Mouse (Mus musculus): ENCODE results near the gene Metap1. TPM values are rescaled to one million over a fixed set of nuclear protein-coding genes. Genes with fewer than 3 reads are reported as not detected.

Metap1 gene
- total and polyA plus RNA-seq, 2 experiments from 2014 or later = 49.8 to 50.7 TPM

- Histone ChIP-seq H3K9me3 (ENCODE audit: low read length) (no peaks in the 10 kb centered on the region), H3K4me2 (ENCODE audit: low read depth, low read length, poor library complexity, severe bottlenecking) (no peak overlapping the region), H3K27me3 (ENCODE audit: insufficient read depth, low read length) (no peaks in the 10 kb centered on the region), H3K4me3 (ENCODE audit: low read depth, low read length) (no peak overlapping the region), H3K9ac (replicated peaks; ENCODE audit: low read length, poor library complexity, severe bottlenecking) (no peak overlapping the region), H3K36me3 (ENCODE audit: insufficient read depth, low read length) (peaks cover 52% of the 10 kb centered on the region), H3K4me1 (ENCODE audit: insufficient read depth, low read length) (no peaks in the 10 kb centered on the region), H3K27ac (ENCODE audit: low read depth, low read length) (no peak overlapping the region)
- 97% methylated on average over 1 of the region's 1 CpGs for WGBS
- no peak for ATAC-seq (ENCODE audit: low FRiP score)
- TF ChIP-seq CTCF (IDR thresholded peaks at IDR 0.05) = no peak
- DNase-seq (ENCODE audit: low spot score) = no peak
Measured at GRCm38 (mm10) chr3:138454234-138454633, 35.1 kb downstream of the Metap1 start.

GRCm38 (mm10) chr3:138452169-138452568, 37.1 kb downstream of the Metap1 start:
- no peak overlapping the region for H3K4me3 ChIP-seq (ENCODE audit: low read depth, low read length)
- H3K27me3 ChIP-seq (ENCODE audit: insufficient read depth, low read length) = no peaks in the 10 kb centered on the region
- H3K36me3 ChIP-seq (ENCODE audit: insufficient read depth, low read length) = peaks cover 63% of the 10 kb centered on the region
- ATAC-seq (ENCODE audit: low FRiP score) (no peak), DNase-seq (ENCODE audit: low spot score) (no peak)
- no peak overlapping the region for H3K4me2 ChIP-seq (ENCODE audit: low read depth, low read length, poor library complexity, severe bottlenecking)
- 94% methylated on average over 10 of the region's 10 CpGs for WGBS
- H3K9me3 ChIP-seq (ENCODE audit: low read length) = no peaks in the 10 kb centered on the region
- H3K4me1 ChIP-seq (ENCODE audit: insufficient read depth, low read length) = no peaks in the 10 kb centered on the region
- TF ChIP-seq CTCF (IDR thresholded peaks at IDR 0.05) = no peak
- no peak overlapping the region for H3K9ac ChIP-seq (replicated peaks; ENCODE audit: low read length, poor library complexity, severe bottlenecking)
- H3K27ac ChIP-seq (ENCODE audit: low read depth, low read length) = no peak overlapping the region

GRCm38 (mm10) chr3:138448077-138448860, 41.0 kb downstream of the Metap1 start:
- TF ChIP-seq CTCF (IDR thresholded peaks at IDR 0.05) = no peak
- Histone ChIP-seq H3K27me3 (ENCODE audit: insufficient read depth, low read length) (no peaks in the 10 kb centered on the region), H3K4me2 (ENCODE audit: low read depth, low read length, poor library complexity, severe bottlenecking) (no peak overlapping the region), H3K9ac (replicated peaks; ENCODE audit: low read length, poor library complexity, severe bottlenecking) (no peak overlapping the region), H3K9me3 (ENCODE audit: low read length) (no peaks in the 10 kb centered on the region), H3K36me3 (ENCODE audit: insufficient read depth, low read length) (peaks cover 51% of the 10 kb centered on the region), H3K4me1 (ENCODE audit: insufficient read depth, low read length) (peaks cover 6% of the 10 kb centered on the region; the same call in 1 of the 2 replicates), H3K27ac (ENCODE audit: low read depth, low read length) (no peak overlapping the region), H3K4me3 (ENCODE audit: low read depth, low read length) (no peak overlapping the region)
- ATAC-seq (ENCODE audit: low FRiP score) (no peak), DNase-seq (ENCODE audit: low spot score) (no peak)
- 80% methylated on average over 12 of the region's 12 CpGs for WGBS

GRCm38 (mm10) chr3:138443465-138443771, 45.9 kb downstream of the Metap1 start:
- H3K9ac ChIP-seq (replicated peaks; ENCODE audit: low read length, poor library complexity, severe bottlenecking) = peak overlapping the region; percentile 73
- peak overlapping the region; percentile 82 for H3K4me2 ChIP-seq (ENCODE audit: low read depth, low read length, poor library complexity, severe bottlenecking)
- ATAC-seq (ENCODE audit: low FRiP score) (peak; percentile 1; the same call in 1 of the 2 replicates), DNase-seq (ENCODE audit: low spot score) (no peak)
- H3K27ac ChIP-seq (ENCODE audit: low read depth, low read length) = peak overlapping the region; percentile 72
- no peak for TF ChIP-seq CTCF (IDR thresholded peaks at IDR 0.05)
- 2% methylated on average over 9 of the region's 9 CpGs for WGBS
- H3K4me1 ChIP-seq (ENCODE audit: insufficient read depth, low read length) = peaks cover 6% of the 10 kb centered on the region; the same call in 1 of the 2 replicates
- peak overlapping the region; percentile 70 for H3K4me3 ChIP-seq (ENCODE audit: low read depth, low read length)
- H3K27me3 ChIP-seq (ENCODE audit: insufficient read depth, low read length) = no peaks in the 10 kb centered on the region
- H3K9me3 ChIP-seq (ENCODE audit: low read length) = no peaks in the 10 kb centered on the region
- peaks cover 23% of the 10 kb centered on the region for H3K36me3 ChIP-seq (ENCODE audit: insufficient read depth, low read length)

GRCm38 (mm10) chr3:138442612-138443464, 46.5 kb downstream of the Metap1 start, which contains the start of gene Adh5:
Gene Adh5 (plus strand): TSS chr3:138443093.
- Histone ChIP-seq H3K27ac (ENCODE audit: low read depth, low read length) (peak within 1 kb of the TSS; percentile 72), H3K36me3 (ENCODE audit: insufficient read depth, low read length) (peaks cover 18% of the 10 kb centered on the region; the same call in 1 of the 2 replicates), H3K9ac (replicated peaks; ENCODE audit: low read length, poor library complexity, severe bottlenecking) (peak within 1 kb of the TSS; percentile 73), H3K27me3 (ENCODE audit: insufficient read depth, low read length) (no peaks in the 10 kb centered on the region), H3K4me3 (ENCODE audit: low read depth, low read length) (peak within 1 kb of the TSS; percentile 70), H3K4me2 (ENCODE audit: low read depth, low read length, poor library complexity, severe bottlenecking) (peak within 1 kb of the TSS; percentile 82), H3K9me3 (ENCODE audit: low read length) (no peaks in the 10 kb centered on the region), H3K4me1 (ENCODE audit: insufficient read depth, low read length) (peaks cover 6% of the 10 kb centered on the region; the same call in 1 of the 2 replicates)
- DNase-seq (ENCODE audit: low spot score) = peak; percentile 94
- TF ChIP-seq CTCF (IDR thresholded peaks at IDR 0.05) = peak; percentile 56
- WGBS = under 1% methylated on average over 85 of the region's 86 CpGs
- ATAC-seq (ENCODE audit: low FRiP score) = peak; percentile 99
